Mouse (Mus musculus) activated CD4-positive, CD25-positive, alpha-beta regulatory T cell, adult 4 months (primary cell): ENCODE measurements at regions not wholly inside any gene's neighbourhood (a gene's known extent, or its start where the extent isn't known, plus 50 kb on each side); places are given as distances from the start of the nearest gene placed in this dataset.
"Not testable (repeated sequence)": the region's sequence is repeated elsewhere in the genome, so short reads cannot be mapped to it uniquely, and the experiment has no call there.

ENCODE experiments used
- ATAC-seq: one replicate; pipeline ENCODE4 v1.8.0; 2017

GRCm38 (mm10) chr8:103690438-103690837 is 411.0 kb upstream of the Cdh5 start:
- ATAC-seq, result no peak

- no peak for ATAC-seq
Measured at GRCm38 (mm10) chr8:103693531-103693930, 407.9 kb upstream of the Cdh5 start.

GRCm38 (mm10) chr8:103694331-103694891 is 407.0 kb upstream of the Cdh5 start:
- ATAC-seq, result no peak

GRCm38 (mm10) chr8:103699016-103699520 is 402.4 kb upstream of the Cdh5 start:
- ATAC-seq, result no peak

- no peak for ATAC-seq
Measured at GRCm38 (mm10) chr8:103702236-103702635, 399.2 kb upstream of the Cdh5 start.

- no peak for ATAC-seq
Measured at GRCm38 (mm10) chr8:103706084-103706483, 395.3 kb upstream of the Cdh5 start.

- ATAC-seq, result not testable (repeated sequence)
Measured at GRCm38 (mm10) chr8:103710871-103711270, 390.6 kb upstream of the Cdh5 start.

GRCm38 (mm10) chr8:103717723-103718122 is 383.7 kb upstream of the Cdh5 start:
- no peak for ATAC-seq

GRCm38 (mm10) chr8:103733466-103733865 is 368.0 kb upstream of the Cdh5 start:
- ATAC-seq, result no peak

- no peak for ATAC-seq
Measured at GRCm38 (mm10) chr8:103738330-103738729, 363.1 kb upstream of the Cdh5 start.

- ATAC-seq, result no peak
Measured at GRCm38 (mm10) chr8:103741395-103741794, 360.0 kb upstream of the Cdh5 start.

GRCm38 (mm10) chr8:103748734-103749133 is 352.7 kb upstream of the Cdh5 start:
- no peak for ATAC-seq

- ATAC-seq, result no peak
Measured at GRCm38 (mm10) chr8:103750278-103751097, 350.9 kb upstream of the Cdh5 start.

- ATAC-seq, result no peak
Measured at GRCm38 (mm10) chr8:103751161-103751560, 350.3 kb upstream of the Cdh5 start.

GRCm38 (mm10) chr8:103763821-103764220 is 337.6 kb upstream of the Cdh5 start:
- no peak for ATAC-seq

GRCm38 (mm10) chr8:103779658-103780057 is 321.8 kb upstream of the Cdh5 start:
- no peak for ATAC-seq

- ATAC-seq, result no peak
Measured at GRCm38 (mm10) chr8:103788308-103788707, 313.1 kb upstream of the Cdh5 start.

GRCm38 (mm10) chr8:103793331-103793730 is 308.1 kb upstream of the Cdh5 start:
- ATAC-seq, result no peak

GRCm38 (mm10) chr8:103798630-103799029 is 302.8 kb upstream of the Cdh5 start:
- not testable (repeated sequence) for ATAC-seq

GRCm38 (mm10) chr8:103808171-103808570 is 293.3 kb upstream of the Cdh5 start:
- no peak for ATAC-seq

- no peak for ATAC-seq
Measured at GRCm38 (mm10) chr8:103808580-103808979, 292.8 kb upstream of the Cdh5 start.

- no peak for ATAC-seq
Measured at GRCm38 (mm10) chr8:103809140-103809539, 292.3 kb upstream of the Cdh5 start.

GRCm38 (mm10) chr8:103813954-103814591 is 287.4 kb upstream of the Cdh5 start:
- ATAC-seq, result no peak
